Mouse (Mus musculus): ENCODE results near the gene Wwox.

DNA sequence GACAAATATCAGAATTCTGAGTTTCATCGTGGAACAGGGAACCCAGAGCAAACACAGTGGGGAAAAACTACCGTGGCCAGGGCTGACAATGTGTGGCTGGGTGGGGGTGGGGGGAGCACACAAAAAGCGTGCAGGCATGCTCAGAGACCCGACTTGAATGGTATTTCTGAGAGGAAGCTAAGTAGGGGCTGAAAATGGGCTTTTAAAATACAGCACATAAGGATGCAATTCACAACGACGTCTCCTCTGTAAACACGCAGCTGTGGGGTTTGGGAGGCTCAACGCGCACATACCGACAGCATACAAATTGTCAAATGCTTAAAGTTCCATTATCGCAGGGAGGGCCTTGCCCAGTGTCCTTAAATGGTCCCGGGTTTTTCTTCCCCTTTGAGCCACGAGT lies 783.1 kb downstream of the Wwox start:
- TF ChIP-seq CTCF (IDR thresholded peaks at IDR 0.05; ENCODE audit: extremely low read depth, insufficient read depth, low read length) (no peak), POLR2A (IDR thresholded peaks at IDR 0.05; ENCODE audit: extremely low read depth, insufficient read depth, low read length) (no peak)
